Mouse (Mus musculus): ENCODE results near the gene P3h4. TPM values are rescaled to one million over a fixed set of nuclear protein-coding genes. Genes with fewer than 3 reads are reported as not detected.

The P3h4 gene
- polyA plus RNA-seq (2014; fragmentation: Nextera tagmentation; extraction: Ambion mirVana), result 54.8 and 55.3 TPM in 2 replicates

- peak within 1 kb of the TSS; percentile 67 for H3K9ac ChIP-seq (ENCODE audit: low read length)
- WGBS, result under 1% methylated on average over 93 of the region's 93 CpGs
- peaks cover 12% of the 10 kb centered on the region for H3K36me3 ChIP-seq (ENCODE audit: control insufficient read depth, insufficient read depth, low read length)
- peak; percentile 93 for ATAC-seq (replicated peaks; ENCODE audit: low FRiP score, low TSS enrichment, low read depth)
- H3K27me3 ChIP-seq (replicated peaks; ENCODE audit: control insufficient read depth, insufficient read depth, low read length), result no peaks in the 10 kb centered on the region
- H3K27ac ChIP-seq (ENCODE audit: low read depth), result peak within 1 kb of the TSS; percentile 93
- H3K9me3 ChIP-seq (ENCODE audit: control insufficient read depth, low read length), result no peaks in the 10 kb centered on the region
- H3K4me2 ChIP-seq (ENCODE audit: low read length), result peak within 1 kb of the TSS; percentile 63
- H3K4me1 ChIP-seq (replicated peaks; ENCODE audit: control insufficient read depth, insufficient read depth, low read length), result peaks cover 41% of the 10 kb centered on the region
- peak within 1 kb of the TSS; percentile 58 for H3K4me3 ChIP-seq (ENCODE audit: low read depth, low read length)
- peak; percentile 94 for DNase-seq (ENCODE audit: low spot score)
Measured at GRCm38 (mm10) chr11:100414021-100414913, at the start of gene P3h4. Gene P3h4 (minus strand): TSS chr11:100414836.

- Histone ChIP-seq H3K9me3 (ENCODE audit: control insufficient read depth, low read length) (no peaks in the 10 kb centered on the region), H3K36me3 (ENCODE audit: control insufficient read depth, insufficient read depth, low read length) (peaks cover 32% of the 10 kb centered on the region), H3K4me2 (ENCODE audit: low read length) (no peak overlapping the region), H3K27me3 (replicated peaks; ENCODE audit: control insufficient read depth, insufficient read depth, low read length) (no peaks in the 10 kb centered on the region), H3K4me3 (ENCODE audit: low read depth, low read length) (no peak overlapping the region), H3K4me1 (replicated peaks; ENCODE audit: control insufficient read depth, insufficient read depth, low read length) (no peaks in the 10 kb centered on the region), H3K27ac (ENCODE audit: low read depth) (no peak overlapping the region), H3K9ac (ENCODE audit: low read length) (no peak overlapping the region)
- ATAC-seq (replicated peaks; ENCODE audit: low FRiP score, low TSS enrichment, low read depth), result no peak
- WGBS, result 92% methylated on average over 10 of the region's 10 CpGs
- no peak for DNase-seq (ENCODE audit: low spot score)
Measured at GRCm38 (mm10) chr11:100462699-100463098, 48.1 kb upstream of the P3h4 start.

- Histone ChIP-seq H3K27ac (ENCODE audit: low read depth) (no peak overlapping the region), H3K4me1 (replicated peaks; ENCODE audit: control insufficient read depth, insufficient read depth, low read length) (no peaks in the 10 kb centered on the region), H3K27me3 (replicated peaks; ENCODE audit: control insufficient read depth, insufficient read depth, low read length) (no peaks in the 10 kb centered on the region), H3K9ac (ENCODE audit: low read length) (no peak overlapping the region), H3K4me3 (ENCODE audit: low read depth, low read length) (no peak overlapping the region), H3K9me3 (ENCODE audit: control insufficient read depth, low read length) (no peaks in the 10 kb centered on the region), H3K4me2 (ENCODE audit: low read length) (no peak overlapping the region), H3K36me3 (ENCODE audit: control insufficient read depth, insufficient read depth, low read length) (peaks cover 29% of the 10 kb centered on the region)
- DNase-seq (ENCODE audit: low spot score), result no peak
- no peak for ATAC-seq (replicated peaks; ENCODE audit: low FRiP score, low TSS enrichment, low read depth)
- 81% methylated on average over 5 of the region's 5 CpGs for WGBS
Measured at GRCm38 (mm10) chr11:100457711-100458110, 43.1 kb upstream of the P3h4 start.

GRCm38 (mm10) chr11:100457247-100457646 is 42.6 kb upstream of the P3h4 start:
- Histone ChIP-seq H3K4me1 (replicated peaks; ENCODE audit: control insufficient read depth, insufficient read depth, low read length) (no peaks in the 10 kb centered on the region), H3K4me2 (ENCODE audit: low read length) (no peak overlapping the region), H3K36me3 (ENCODE audit: control insufficient read depth, insufficient read depth, low read length) (peaks cover 24% of the 10 kb centered on the region), H3K27ac (ENCODE audit: low read depth) (no peak overlapping the region), H3K27me3 (replicated peaks; ENCODE audit: control insufficient read depth, insufficient read depth, low read length) (no peaks in the 10 kb centered on the region), H3K9me3 (ENCODE audit: control insufficient read depth, low read length) (no peaks in the 10 kb centered on the region), H3K9ac (ENCODE audit: low read length) (no peak overlapping the region), H3K4me3 (ENCODE audit: low read depth, low read length) (no peak overlapping the region)
- WGBS, result 70% methylated on average over 4 of the region's 4 CpGs
- DNase-seq (ENCODE audit: low spot score), result no peak
- no peak for ATAC-seq (replicated peaks; ENCODE audit: low FRiP score, low TSS enrichment, low read depth)

- Histone ChIP-seq H3K27ac (ENCODE audit: low read depth) (no peak overlapping the region), H3K4me2 (ENCODE audit: low read length) (no peak overlapping the region), H3K4me1 (replicated peaks; ENCODE audit: control insufficient read depth, insufficient read depth, low read length) (peaks cover 6% of the 10 kb centered on the region; the same call in 1 of the 2 replicates), H3K4me3 (ENCODE audit: low read depth, low read length) (no peak overlapping the region), H3K36me3 (ENCODE audit: control insufficient read depth, insufficient read depth, low read length) (peaks cover 13% of the 10 kb centered on the region; the same call in 1 of the 2 replicates), H3K9me3 (ENCODE audit: control insufficient read depth, low read length) (no peaks in the 10 kb centered on the region), H3K27me3 (replicated peaks; ENCODE audit: control insufficient read depth, insufficient read depth, low read length) (no peaks in the 10 kb centered on the region), H3K9ac (ENCODE audit: low read length) (no peak overlapping the region)
- 88% methylated on average over 6 of the region's 6 CpGs for WGBS
- DNase-seq (ENCODE audit: low spot score) (no peak), ATAC-seq (replicated peaks; ENCODE audit: low FRiP score, low TSS enrichment, low read depth) (no peak)
Measured at GRCm38 (mm10) chr11:100442625-100443024, 28.0 kb upstream of the P3h4 start.

GRCm38 (mm10) chr11:100441797-100442196 is 27.2 kb upstream of the P3h4 start, which contains the start of the genes Nt5c3b and Klhl10:
Gene Nt5c3b (minus strand): TSS chr11:100441808.
Gene Klhl10 (plus strand): TSS chr11:100441917.
- Histone ChIP-seq H3K27me3 (replicated peaks; ENCODE audit: control insufficient read depth, insufficient read depth, low read length) (no peaks in the 10 kb centered on the region), H3K27ac (ENCODE audit: low read depth) (peak within 1 kb of the TSS; percentile 67; the same call in 1 of the 2 replicates), H3K36me3 (ENCODE audit: control insufficient read depth, insufficient read depth, low read length) (peaks cover 21% of the 10 kb centered on the region; the same call in 1 of the 2 replicates), H3K9me3 (ENCODE audit: control insufficient read depth, low read length) (no peaks in the 10 kb centered on the region), H3K4me1 (replicated peaks; ENCODE audit: control insufficient read depth, insufficient read depth, low read length) (peaks cover 6% of the 10 kb centered on the region; the same call in 1 of the 2 replicates), H3K4me2 (ENCODE audit: low read length) (peak within 1 kb of the TSS; percentile 70), H3K9ac (ENCODE audit: low read length) (peak within 1 kb of the TSS; percentile 90), H3K4me3 (ENCODE audit: low read depth, low read length) (peak within 1 kb of the TSS; percentile 92)
- DNase-seq (ENCODE audit: low spot score) (no peak), ATAC-seq (replicated peaks; ENCODE audit: low FRiP score, low TSS enrichment, low read depth) (no peak)
- WGBS, result 85% methylated on average over 7 of the region's 8 CpGs

GRCm38 (mm10) chr11:100440691-100441522 is 26.3 kb upstream of the P3h4 start:
- Histone ChIP-seq H3K4me1 (replicated peaks; ENCODE audit: control insufficient read depth, insufficient read depth, low read length) (peaks cover 6% of the 10 kb centered on the region; the same call in 1 of the 2 replicates), H3K27ac (ENCODE audit: low read depth) (peak overlapping the region; percentile 67; the same call in 1 of the 2 replicates), H3K4me2 (ENCODE audit: low read length) (peak overlapping the region; percentile 70), H3K36me3 (ENCODE audit: control insufficient read depth, insufficient read depth, low read length) (peaks cover 30% of the 10 kb centered on the region; the same call in 1 of the 2 replicates), H3K27me3 (replicated peaks; ENCODE audit: control insufficient read depth, insufficient read depth, low read length) (no peaks in the 10 kb centered on the region), H3K4me3 (ENCODE audit: low read depth, low read length) (peak overlapping the region; percentile 92), H3K9ac (ENCODE audit: low read length) (peak overlapping the region; percentile 90), H3K9me3 (ENCODE audit: control insufficient read depth, low read length) (no peaks in the 10 kb centered on the region)
- DNase-seq (ENCODE audit: low spot score), result peak; percentile 86
- WGBS, result 2% methylated on average over 51 of the region's 52 CpGs
- ATAC-seq (replicated peaks; ENCODE audit: low FRiP score, low TSS enrichment, low read depth), result peak; percentile 97

- DNase-seq (ENCODE audit: low spot score) (no peak), ATAC-seq (replicated peaks; ENCODE audit: low FRiP score, low TSS enrichment, low read depth) (no peak)
- no peak overlapping the region for H3K4me2 ChIP-seq (ENCODE audit: low read length)
- no peaks in the 10 kb centered on the region for H3K27me3 ChIP-seq (replicated peaks; ENCODE audit: control insufficient read depth, insufficient read depth, low read length)
- H3K4me3 ChIP-seq (ENCODE audit: low read depth, low read length), result no peak overlapping the region
- no peak overlapping the region for H3K27ac ChIP-seq (ENCODE audit: low read depth)
- WGBS, result 97% methylated on average over 1 of the region's 1 CpGs
- H3K9ac ChIP-seq (ENCODE audit: low read length), result no peak overlapping the region
- H3K36me3 ChIP-seq (ENCODE audit: control insufficient read depth, insufficient read depth, low read length), result peaks cover 47% of the 10 kb centered on the region
- no peaks in the 10 kb centered on the region for H3K9me3 ChIP-seq (ENCODE audit: control insufficient read depth, low read length)
- peaks cover 6% of the 10 kb centered on the region; the same call in 1 of the 2 replicates for H3K4me1 ChIP-seq (replicated peaks; ENCODE audit: control insufficient read depth, insufficient read depth, low read length)
Measured at GRCm38 (mm10) chr11:100437901-100438300, 23.3 kb upstream of the P3h4 start.

All from intestine, embryonic 14.5 days (tissue).